Mouse (Mus musculus): ENCODE measurements around the gene Adamts17.

DNA sequence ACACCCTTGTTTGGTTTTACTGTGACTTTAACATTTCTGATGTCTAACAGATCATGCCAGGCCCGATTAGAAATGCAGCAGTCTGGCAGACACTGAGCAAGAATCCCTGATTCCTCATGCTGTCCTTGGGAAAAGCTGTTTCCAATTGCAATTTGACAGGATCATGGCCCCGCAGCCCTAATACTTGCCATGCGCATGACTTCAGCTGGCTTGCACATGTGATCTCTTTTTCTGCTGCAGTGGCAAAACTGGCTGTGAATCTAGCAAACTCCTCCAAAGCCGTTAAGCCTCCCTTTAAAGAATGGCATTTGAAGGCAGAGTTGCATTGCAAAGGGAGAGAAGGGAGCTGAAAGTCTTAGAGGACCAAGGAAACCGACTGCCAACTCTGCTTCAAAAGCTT, 40.7 kb upstream of the Adamts17 start:
- TF ChIP-seq POLR2A (IDR thresholded peaks at IDR 0.05; ENCODE audit: borderline replicate concordance, extremely low read depth, insufficient read depth, insufficient read length, poor library complexity, severe bottlenecking) (no peak), CTCF (IDR thresholded peaks at IDR 0.05; ENCODE audit: borderline replicate concordance, extremely low read depth, insufficient read depth, insufficient read length) (no peak)

All from brain, embryonic 14.5 days (tissue).